In the genomic region with DNA sequence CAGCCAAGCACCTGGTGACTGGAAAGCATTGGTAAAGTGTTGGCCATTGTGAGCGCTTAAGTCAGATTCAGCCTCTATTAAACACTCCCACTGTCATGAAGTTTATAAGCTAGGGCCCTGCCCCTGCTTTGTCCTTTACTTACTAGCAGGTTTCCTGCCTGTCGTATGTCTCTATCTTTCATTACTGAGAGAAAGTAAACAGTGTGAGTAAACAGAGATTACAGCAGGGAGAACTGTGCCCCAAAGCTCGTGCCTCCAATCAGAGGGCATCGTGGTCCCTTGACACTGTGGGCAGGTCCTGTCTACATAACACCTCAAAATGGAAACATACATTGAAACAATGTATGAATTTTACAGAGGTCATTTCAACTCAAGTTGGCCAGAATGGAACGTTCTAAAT, we compare ENCODE assay signal across 22 mouse cellular contexts. TPM values are rescaled to one million over a fixed set of nuclear protein-coding genes. Genes with fewer than 3 reads are reported as not detected.
A peak's percentile ranks its signal among the peaks of the same experiment; 100 is the strongest.
DNase-seq lines count a peak whose midpoint lies in the region; ATAC-seq and TF ChIP-seq lines count a peak whose summit lies in the region.
"Had no signal": no experiment of that assay in that cellular context is flagged by ENCODE, and none has a peak within 500 bp of the region (broad histone marks: within the 10 kb centered on the region; RNA-seq: fewer than 3 reads in every experiment).

No protein-coding gene starts in this region.

- H3K4me3 ChIP-seq in liver, postnatal 0 days (ENCODE audit: low read depth, low read length) = no peak overlapping the region
- H3K4me3 ChIP-seq in liver, embryonic 11.5 days (ENCODE audit: low read depth, low read length) = no peak overlapping the region
- H3K4me3 ChIP-seq in intestine, embryonic 15.5 days (replicated peaks) = no peak overlapping the region
- no peak overlapping the region for H3K4me3 ChIP-seq in intestine, postnatal 0 days (ENCODE audit: low read depth, low read length)
- no peak overlapping the region for H3K4me3 ChIP-seq in stomach, postnatal 0 days (ENCODE audit: low read depth, low read length)
- H3K4me3 ChIP-seq: embryonic facial prominence, embryonic 15.5 days; erythroblast, embryonic 14.5 days; forebrain, embryonic 10.5 days; gastrocnemius, adult 2 months; heart, embryonic 10.5 days; hindbrain, embryonic 12.5 days had no signal

- no peaks in the 10 kb centered on the region for H3K4me1 ChIP-seq in liver, postnatal 0 days (ENCODE audit: insufficient read depth)
- no peaks in the 10 kb centered on the region for H3K4me1 ChIP-seq in liver, embryonic 11.5 days (replicated peaks; ENCODE audit: control insufficient read depth, insufficient read depth, low read length)
- peaks cover 8% of the 10 kb centered on the region for H3K4me1 ChIP-seq in intestine, embryonic 15.5 days (replicated peaks)
- H3K4me1 ChIP-seq in intestine, postnatal 0 days (replicated peaks; ENCODE audit: control insufficient read depth, insufficient read depth, low read length) = no peaks in the 10 kb centered on the region
- no peaks in the 10 kb centered on the region for H3K4me1 ChIP-seq in stomach, postnatal 0 days (replicated peaks; ENCODE audit: control insufficient read depth, insufficient read depth)
- H3K4me1 ChIP-seq: hindbrain, embryonic 12.5 days had no signal

- H3K4me2 ChIP-seq in liver, postnatal 0 days (ENCODE audit: low read depth, low read length) = no peak overlapping the region
- no peak overlapping the region for H3K4me2 ChIP-seq in liver, embryonic 11.5 days
- no peak overlapping the region for H3K4me2 ChIP-seq in intestine, embryonic 15.5 days (replicated peaks)
- H3K4me2 ChIP-seq in intestine, postnatal 0 days (replicated peaks; ENCODE audit: low read depth) = no peak overlapping the region
- no peak overlapping the region for H3K4me2 ChIP-seq in stomach, postnatal 0 days (replicated peaks; ENCODE audit: low read depth)
- H3K4me2 ChIP-seq: embryonic facial prominence, embryonic 15.5 days; hindbrain, embryonic 12.5 days had no signal

- DNase-seq in liver, postnatal 0 days = no peak
- DNase-seq in liver, embryonic 11.5 days (ENCODE audit: low spot score) = no peak
- peak; percentile 48 for DNase-seq in stomach, postnatal 0 days (ENCODE audit: low spot score)
- no peak for DNase-seq in right cerebral cortex, postnatal 10 days (ENCODE audit: low spot score in 2 of 2)
- no peak for DNase-seq in MN1 (ENCODE audit: low spot score)
- DNase-seq: adrenal gland, adult 8-10 months; cerebellum, adult 11 months; cerebellum, adult 8-10 months; cerebellum, postnatal 14 days; embryo, embryonic 11 days; gastrocnemius, adult 2 months; gastrocnemius, postnatal 25 days; heart, postnatal 10 days; heart, postnatal 4 days had no signal

- H3K9ac ChIP-seq in liver, postnatal 0 days (replicated peaks) = no peak overlapping the region
- no peak overlapping the region for H3K9ac ChIP-seq in liver, embryonic 11.5 days (ENCODE audit: low read depth, low read length)
- no peak overlapping the region for H3K9ac ChIP-seq in intestine, embryonic 15.5 days
- no peak overlapping the region for H3K9ac ChIP-seq in intestine, postnatal 0 days (ENCODE audit: low read depth, low read length)
- no peak overlapping the region for H3K9ac ChIP-seq in stomach, postnatal 0 days (ENCODE audit: low read length)
- H3K9ac ChIP-seq: embryonic facial prominence, embryonic 15.5 days; hindbrain, embryonic 12.5 days had no signal

- ATAC-seq in liver, postnatal 0 days = peak; percentile 48; the same call in 1 of the 2 replicates
- no peak for ATAC-seq in liver, embryonic 11.5 days (replicated peaks; ENCODE audit: low FRiP score)
- ATAC-seq in intestine, embryonic 15.5 days = peak; percentile 60
- ATAC-seq in intestine, postnatal 0 days = peak; percentile 62; the same call in 1 of the 2 replicates
- peak; percentile 87 for ATAC-seq in stomach, postnatal 0 days (ENCODE audit: low FRiP score, low TSS enrichment)
- ATAC-seq: forebrain, embryonic 14.5 days had no signal

- 45% methylated on average over 5 of the region's 5 CpGs for WGBS in liver, postnatal 0 days (ENCODE audit: insufficient replicate concordance)
- WGBS in liver, embryonic 11.5 days = 46% methylated on average over 5 of the region's 5 CpGs
- 33% methylated on average over 5 of the region's 5 CpGs for WGBS in intestine, embryonic 15.5 days
- WGBS in intestine, postnatal 0 days = 28% methylated on average over 5 of the region's 5 CpGs
- WGBS in stomach, postnatal 0 days = 35% methylated on average over 5 of the region's 5 CpGs

- TF ChIP-seq EP300 in liver, postnatal 0 days (IDR thresholded peaks at IDR 0.05; ENCODE audit: low read depth) = no peak
- TF ChIP-seq EP300 in stomach, postnatal 0 days (optimal IDR thresholded peaks at IDR 0.05) = no peak

- H3K27ac ChIP-seq in liver, postnatal 0 days (ENCODE audit: low read depth) = no peak overlapping the region; the same call in 1 of the 2 replicates
- H3K27ac ChIP-seq in liver, embryonic 11.5 days (ENCODE audit: low read depth, low read length) = no peak overlapping the region
- no peak overlapping the region for H3K27ac ChIP-seq in intestine, embryonic 15.5 days
- H3K27ac ChIP-seq in intestine, postnatal 0 days (ENCODE audit: low read depth, low read length) = no peak overlapping the region
- H3K27ac ChIP-seq in stomach, postnatal 0 days (replicated peaks) = no peak overlapping the region
- H3K27ac ChIP-seq: embryonic facial prominence, embryonic 15.5 days; forebrain, embryonic 10.5 days; gastrocnemius, adult 2 months; heart, embryonic 10.5 days; hindbrain, embryonic 12.5 days had no signal

- no peaks in the 10 kb centered on the region for H3K9me3 ChIP-seq in liver, postnatal 0 days (ENCODE audit: low read length)
- no peaks in the 10 kb centered on the region for H3K9me3 ChIP-seq in liver, embryonic 11.5 days (ENCODE audit: control insufficient read depth, low read length)
- H3K9me3 ChIP-seq in intestine, embryonic 15.5 days = no peaks in the 10 kb centered on the region
- no peaks in the 10 kb centered on the region for H3K9me3 ChIP-seq in intestine, postnatal 0 days (ENCODE audit: control insufficient read depth)
- H3K9me3 ChIP-seq in stomach, postnatal 0 days (ENCODE audit: control insufficient read depth, low read length) = no peaks in the 10 kb centered on the region
- H3K9me3 ChIP-seq: embryonic facial prominence, embryonic 15.5 days; forebrain, embryonic 10.5 days; heart, embryonic 10.5 days; hindbrain, embryonic 12.5 days had no signal

- no peaks in the 10 kb centered on the region for H3K27me3 ChIP-seq in liver, postnatal 0 days (ENCODE audit: insufficient read depth, low read length)
- no peaks in the 10 kb centered on the region for H3K27me3 ChIP-seq in liver, embryonic 11.5 days (replicated peaks; ENCODE audit: control insufficient read depth, insufficient read depth, low read length)
- no peaks in the 10 kb centered on the region for H3K27me3 ChIP-seq in intestine, embryonic 15.5 days (replicated peaks)
- H3K27me3 ChIP-seq in intestine, postnatal 0 days (replicated peaks; ENCODE audit: control insufficient read depth, insufficient read depth, low read length) = no peaks in the 10 kb centered on the region; the same call in 1 of the 2 replicates
- H3K27me3 ChIP-seq in stomach, postnatal 0 days (ENCODE audit: control insufficient read depth, insufficient read depth, low read length) = no peaks in the 10 kb centered on the region
- H3K27me3 ChIP-seq: embryonic facial prominence, embryonic 15.5 days; hindbrain, embryonic 12.5 days had no signal

- H3K36me3 ChIP-seq in liver, postnatal 0 days (replicated peaks; ENCODE audit: insufficient read depth, low read length) = no peaks in the 10 kb centered on the region
- H3K36me3 ChIP-seq in liver, embryonic 11.5 days (ENCODE audit: control insufficient read depth, insufficient read depth, low read length) = no peaks in the 10 kb centered on the region
- no peaks in the 10 kb centered on the region for H3K36me3 ChIP-seq in intestine, embryonic 15.5 days
- no peaks in the 10 kb centered on the region for H3K36me3 ChIP-seq in intestine, postnatal 0 days (ENCODE audit: control insufficient read depth, insufficient read depth)
- no peaks in the 10 kb centered on the region for H3K36me3 ChIP-seq in stomach, postnatal 0 days (ENCODE audit: control insufficient read depth, insufficient read depth, low read length)
- H3K36me3 ChIP-seq: embryonic facial prominence, embryonic 15.5 days; forebrain, embryonic 10.5 days; heart, embryonic 10.5 days; hindbrain, embryonic 12.5 days had no signal

- TF ChIP-seq CTCF in liver, postnatal 0 days (IDR thresholded peaks at IDR 0.05; ENCODE audit: low read depth) = no peak
- no peak for TF ChIP-seq CTCF in intestine, postnatal 0 days (IDR thresholded peaks at IDR 0.05; ENCODE audit: low read depth)
- no peak for TF ChIP-seq CTCF in stomach, postnatal 0 days (IDR thresholded peaks at IDR 0.05; ENCODE audit: low read depth)

RNA-seq across cellular contexts. Expression of a gene that starts 14.3 kb away (rescaled TPM):
- polyA plus RNA-seq in liver, postnatal 0 days (2015; fragmentation: Nextera tagmentation; extraction: Ambion mirVana) = 0.94 and 1.4 TPM in 2 replicates
- 3.6 and 4.0 TPM in 2 replicates for polyA plus RNA-seq in liver, embryonic 11.5 days (2014; fragmentation: Nextera tagmentation; extraction: Ambion mirVana)
- 13.7 and 14.8 TPM in 2 replicates for polyA plus RNA-seq in intestine, embryonic 15.5 days (2015; fragmentation: Nextera tagmentation; extraction: Ambion mirVana)
- polyA plus RNA-seq in intestine, postnatal 0 days (2015; fragmentation: Nextera tagmentation; extraction: Ambion mirVana) = 6.7 and 6.9 TPM in 2 replicates
- polyA plus RNA-seq in stomach, postnatal 0 days (2015; fragmentation: Nextera tagmentation; extraction: Ambion mirVana) = 11.3 and 11.6 TPM in 2 replicates
- polyA plus RNA-seq: erythroblast, embryonic 14.5 days had no signal
